Mouse (Mus musculus) gastrocnemius, postnatal 4 days (tissue): ENCODE measurements around the gene 4933407L21Rik. TPM values are rescaled to one million over a fixed set of nuclear protein-coding genes. Genes with fewer than 3 reads are reported as not detected.
"Not testable (repeated sequence)": the region's sequence is repeated elsewhere in the genome, so short reads cannot be mapped to it uniquely, and the experiment has no call there.

Experiments
- DNase-seq, 2 experiments: peaks; one replicate each; pipeline ENCODE4 v3.0.0; 2021 to 2022; ENCODE audit warnings: low spot score in 2 of 2, mixed read lengths in 2 of 2
- total RNA-seq, 2 experiments: library from RNA; stranded (reverse); gene quantifications; 2 replicates each; pipeline ENCODE4 v1.2.3; 2021

Gene 4933407L21Rik
- total RNA-seq, 2 experiments from 2014 or later: 0.39 to 0.96 TPM

DNA sequence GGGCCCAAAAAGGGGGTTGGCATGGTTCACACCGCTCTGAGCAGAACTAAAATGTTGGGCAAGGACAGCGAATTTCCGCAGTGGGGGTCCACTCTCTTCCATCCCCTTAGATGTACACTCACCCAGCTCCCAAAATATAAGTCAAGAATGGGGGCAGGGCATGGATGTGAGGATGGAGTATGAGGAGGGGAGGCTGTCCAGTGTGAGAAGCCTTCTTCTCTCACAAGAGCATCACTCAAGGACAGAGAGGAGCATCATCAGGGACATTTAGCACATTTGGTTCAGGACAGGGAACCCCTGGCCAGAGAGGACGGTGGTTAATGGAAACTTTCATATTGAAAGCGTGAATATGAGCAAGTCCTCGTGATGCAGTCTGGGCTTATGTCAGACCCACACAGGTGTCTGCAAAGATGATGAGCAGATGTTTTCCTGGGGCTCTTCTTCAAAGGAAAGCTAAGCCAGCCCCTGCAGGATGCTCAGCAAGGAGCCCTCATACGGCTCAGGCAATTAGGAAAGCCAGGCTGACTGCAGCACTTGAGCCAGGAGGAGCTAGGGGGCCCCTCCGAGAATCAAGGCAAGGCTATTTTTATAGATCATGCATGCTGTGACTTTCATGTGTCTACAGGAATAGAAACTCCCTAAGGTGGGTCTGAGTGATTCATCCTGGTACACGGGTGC lies 29.8 kb downstream of the 4933407L21Rik start:
- no peak for DNase-seq

DNA sequence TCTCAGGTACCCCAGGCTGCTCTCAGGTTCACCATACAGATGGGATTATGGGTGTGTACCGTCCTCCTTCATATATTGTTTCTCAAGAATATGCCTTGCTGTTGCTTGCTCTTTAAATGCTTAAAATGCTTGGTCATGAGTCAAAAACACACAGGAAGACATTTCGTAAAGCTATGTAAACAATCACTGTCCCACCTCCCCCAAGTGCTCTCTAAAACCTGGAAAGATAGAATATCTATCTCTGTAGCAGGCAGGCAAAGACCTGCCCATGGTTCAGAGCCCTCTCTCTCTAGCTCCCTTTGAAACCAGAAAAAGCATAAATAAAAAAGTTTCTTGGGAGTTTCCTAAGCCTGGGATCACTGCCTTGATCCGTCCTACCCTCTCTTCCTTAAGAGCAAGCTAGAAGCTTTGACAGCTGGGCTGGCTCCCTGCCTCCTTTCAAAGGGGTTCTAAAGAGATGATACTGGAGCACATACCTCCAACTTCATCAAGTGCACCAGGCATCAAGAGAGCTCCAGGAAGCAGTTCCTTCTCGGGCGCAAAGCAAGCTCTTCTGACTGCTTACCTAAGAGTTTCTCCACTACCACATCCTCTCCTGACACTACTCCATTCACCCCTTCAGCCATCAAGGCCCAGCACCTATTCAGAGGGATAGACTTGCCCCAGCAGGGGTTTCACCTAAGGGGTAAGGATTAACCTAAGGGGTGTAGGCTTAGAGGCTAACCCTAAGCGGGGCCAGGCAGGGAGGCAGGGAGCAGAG lies 31.0 kb downstream of the 4933407L21Rik start:
- no peak for DNase-seq

DNA sequence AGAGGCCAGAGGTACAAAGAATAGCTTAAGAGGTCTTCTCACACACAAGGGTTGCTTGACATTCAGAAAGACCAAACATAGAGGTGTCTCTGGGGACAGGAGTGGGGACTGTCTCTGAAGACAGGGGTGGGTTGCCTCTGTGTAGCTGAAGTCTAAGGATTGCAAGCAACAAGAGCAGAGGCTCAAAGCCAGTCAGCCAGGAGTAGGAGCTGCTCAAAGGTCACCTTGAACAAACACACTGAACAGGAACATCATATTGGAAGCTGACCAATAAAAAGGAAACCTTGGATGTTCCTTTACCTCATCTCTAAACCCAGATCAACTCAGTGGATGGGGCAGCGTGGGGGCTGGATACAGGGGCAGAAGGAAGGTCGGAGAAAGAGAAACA lies 31.6 kb downstream of the 4933407L21Rik start:
- no peak for DNase-seq

DNA sequence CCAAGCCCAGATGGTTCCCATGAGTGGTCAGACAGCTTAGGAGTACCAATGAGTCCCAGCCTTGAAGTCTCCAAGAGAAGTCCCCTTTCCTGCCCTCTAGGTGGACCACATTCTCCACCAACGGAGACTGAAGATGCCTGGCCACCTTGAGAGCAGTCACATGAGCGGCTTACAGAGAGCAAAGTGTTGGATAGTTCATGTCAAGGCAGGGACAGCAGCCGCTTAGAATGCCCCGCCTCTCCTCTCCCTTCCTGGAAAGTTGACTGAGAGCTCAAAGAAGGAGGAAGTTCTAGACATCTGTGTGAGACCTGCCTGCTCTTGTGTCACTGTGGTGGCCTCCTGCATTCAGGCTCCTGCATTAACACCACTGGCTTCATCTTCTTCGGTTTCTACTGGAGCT lies 32.6 kb downstream of the 4933407L21Rik start, which contains the start of gene Gpr55:
Gene Gpr55, minus strand, starts transcription at position 135 of the 400 bp plus-strand sequence.
- no peak for DNase-seq

DNA sequence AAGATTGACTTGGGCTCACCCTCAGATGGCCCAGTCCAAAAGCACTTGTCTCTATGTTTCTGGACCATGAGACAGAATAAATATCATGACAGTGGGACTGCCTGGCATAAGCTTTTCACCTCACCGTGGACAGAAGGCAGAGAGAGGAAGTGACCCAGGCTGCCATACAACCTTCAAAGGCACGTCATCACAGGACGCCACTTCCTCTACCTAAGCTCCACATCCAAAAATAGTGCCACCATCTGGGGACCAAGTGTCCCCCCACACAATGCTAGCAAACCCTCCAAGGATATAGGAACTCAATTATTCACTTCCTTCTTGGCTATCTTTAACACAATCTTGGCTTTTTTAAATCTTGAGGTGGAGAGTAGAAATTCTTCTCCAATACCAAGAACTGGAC lies 33.8 kb downstream of the 4933407L21Rik start:
- DNase-seq: no peak

DNA sequence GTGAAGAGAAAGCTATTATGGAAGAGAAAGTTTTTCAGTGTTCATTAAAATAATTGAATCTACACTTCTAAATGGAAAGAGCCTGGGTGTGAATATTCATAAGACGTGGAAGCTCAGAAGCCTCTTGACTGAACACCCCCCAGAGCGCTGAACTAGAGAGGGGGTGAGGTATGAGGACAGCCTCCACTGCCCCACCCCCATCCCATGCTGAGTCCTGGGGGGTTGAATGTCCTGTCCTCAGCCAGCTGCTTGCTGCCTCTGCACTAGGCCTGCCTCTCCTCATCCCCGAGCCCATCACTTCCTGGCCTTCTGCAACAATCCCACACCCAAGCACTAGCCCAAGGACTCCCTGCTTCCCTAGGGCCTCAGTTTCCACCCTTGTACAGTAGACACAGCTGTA lies 37.6 kb downstream of the 4933407L21Rik start:
- no peak for DNase-seq

DNA sequence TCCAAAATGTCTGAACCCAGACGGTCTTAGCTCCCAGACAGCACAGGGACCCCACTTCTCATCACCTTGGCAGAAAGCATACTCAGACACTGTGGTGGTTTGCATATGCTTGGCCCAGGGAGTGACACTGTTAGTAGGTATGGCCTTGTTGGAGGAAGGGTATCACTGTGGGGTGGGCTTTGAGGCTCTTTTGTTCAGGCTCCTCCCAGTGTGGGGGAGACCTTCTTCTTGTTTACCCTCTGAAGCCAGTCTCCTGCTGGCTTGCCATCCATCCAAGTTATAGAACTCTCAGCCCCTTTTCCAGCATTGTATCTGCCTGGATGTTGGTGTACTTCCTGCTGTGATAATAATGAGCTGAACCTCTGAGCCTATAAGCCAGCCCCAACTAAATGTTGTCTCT lies 40.8 kb downstream of the 4933407L21Rik start:
- no peak for DNase-seq

DNA sequence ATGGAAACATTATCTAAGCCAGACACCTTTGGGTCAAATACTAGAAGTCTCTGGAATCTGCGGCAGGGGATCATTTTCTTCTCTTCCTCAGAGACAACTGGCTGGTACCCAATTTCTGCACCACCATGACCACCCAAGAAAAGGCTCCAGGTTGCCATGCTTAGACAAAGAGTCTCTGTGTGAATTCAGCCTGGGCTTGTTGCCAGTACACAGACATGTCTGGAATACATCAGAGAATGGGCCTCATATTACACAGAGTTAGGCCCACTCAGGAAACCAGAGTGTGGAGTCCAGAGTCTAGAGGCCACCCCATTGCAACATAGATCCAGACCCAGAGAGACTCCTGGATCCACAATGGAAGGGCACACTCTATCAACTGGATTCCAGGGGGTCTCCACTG lies 41.2 kb downstream of the 4933407L21Rik start:
- no peak for DNase-seq

DNA sequence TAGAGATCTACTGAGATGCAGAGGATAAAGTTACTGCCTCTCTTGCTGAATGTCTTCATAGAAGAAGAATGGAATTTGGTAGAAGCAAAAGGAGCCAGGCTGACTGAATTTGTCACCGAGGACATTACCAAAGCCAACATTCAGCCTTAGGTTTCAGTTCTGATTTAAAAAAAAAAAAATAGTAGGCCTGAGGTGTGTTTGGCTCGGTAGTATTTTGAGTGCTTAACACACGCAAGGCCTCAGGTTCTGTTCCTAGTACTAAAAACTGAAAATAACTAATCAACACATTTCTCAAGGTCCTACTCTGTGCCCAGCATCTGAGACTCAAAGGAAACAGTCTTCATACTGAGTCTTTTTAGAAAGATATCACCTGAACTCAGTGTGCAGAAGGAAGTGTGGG lies 42.8 kb downstream of the 4933407L21Rik start:
- DNase-seq: no peak

DNA sequence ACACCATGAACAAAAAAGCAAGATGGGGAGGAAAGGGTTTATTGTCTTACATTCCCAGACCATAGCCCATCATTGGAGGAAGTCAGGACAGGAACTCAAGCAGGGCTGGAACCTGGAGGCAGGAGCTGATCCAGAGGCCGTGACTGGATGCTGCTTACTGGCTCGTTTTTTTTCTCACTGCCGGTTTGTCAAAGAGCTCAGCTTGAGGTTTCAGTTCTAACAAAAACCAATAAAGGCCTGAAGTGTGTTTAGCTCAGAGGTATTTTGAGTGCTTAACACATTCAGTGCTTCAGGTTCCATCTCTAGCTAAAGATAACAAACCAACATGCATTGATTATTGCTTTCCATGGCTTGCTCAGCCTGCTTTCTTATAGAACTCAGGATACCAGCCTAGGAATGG lies 44.1 kb downstream of the 4933407L21Rik start:
- no peak for DNase-seq

DNA sequence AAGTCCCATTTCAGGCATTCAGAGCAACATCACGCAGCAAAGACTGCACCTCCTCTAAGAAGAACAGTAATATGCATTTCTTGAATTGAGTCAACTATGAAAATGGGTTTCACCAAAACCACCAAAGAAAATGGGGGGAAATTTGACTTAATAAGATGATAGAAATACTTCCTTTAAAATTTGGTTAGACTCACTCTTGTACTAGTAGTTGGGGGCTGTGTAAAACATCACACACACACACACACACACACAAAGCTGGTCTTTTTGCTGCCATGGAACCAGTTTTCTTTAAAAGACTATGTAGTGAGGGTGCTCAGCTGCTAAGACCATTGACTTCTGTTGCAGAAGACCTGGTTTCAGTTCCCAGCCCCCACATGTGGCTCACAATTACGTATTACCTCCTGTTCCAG lies 45.2 kb downstream of the 4933407L21Rik start:
- no peak for DNase-seq

DNA sequence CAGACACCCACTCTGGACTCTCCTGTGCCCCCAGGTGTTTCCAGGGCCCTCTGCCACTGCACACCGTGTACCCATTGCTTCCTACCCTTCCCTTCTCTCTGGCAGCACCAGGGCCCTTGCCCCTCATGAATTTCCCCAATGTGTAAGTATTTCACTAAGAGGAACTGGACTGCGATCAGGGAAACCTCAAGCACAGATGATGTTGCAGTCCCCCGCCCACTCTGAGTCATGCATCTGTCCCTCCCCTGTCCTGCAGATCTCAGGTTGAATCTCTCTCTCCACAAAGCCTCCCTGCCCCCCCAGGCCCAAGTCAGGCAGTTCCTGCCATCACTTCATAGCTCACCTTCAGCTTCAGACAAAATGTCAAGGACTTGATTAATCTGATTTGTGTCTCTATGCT lies 49.4 kb downstream of the 4933407L21Rik start:
- no peak for DNase-seq

DNA sequence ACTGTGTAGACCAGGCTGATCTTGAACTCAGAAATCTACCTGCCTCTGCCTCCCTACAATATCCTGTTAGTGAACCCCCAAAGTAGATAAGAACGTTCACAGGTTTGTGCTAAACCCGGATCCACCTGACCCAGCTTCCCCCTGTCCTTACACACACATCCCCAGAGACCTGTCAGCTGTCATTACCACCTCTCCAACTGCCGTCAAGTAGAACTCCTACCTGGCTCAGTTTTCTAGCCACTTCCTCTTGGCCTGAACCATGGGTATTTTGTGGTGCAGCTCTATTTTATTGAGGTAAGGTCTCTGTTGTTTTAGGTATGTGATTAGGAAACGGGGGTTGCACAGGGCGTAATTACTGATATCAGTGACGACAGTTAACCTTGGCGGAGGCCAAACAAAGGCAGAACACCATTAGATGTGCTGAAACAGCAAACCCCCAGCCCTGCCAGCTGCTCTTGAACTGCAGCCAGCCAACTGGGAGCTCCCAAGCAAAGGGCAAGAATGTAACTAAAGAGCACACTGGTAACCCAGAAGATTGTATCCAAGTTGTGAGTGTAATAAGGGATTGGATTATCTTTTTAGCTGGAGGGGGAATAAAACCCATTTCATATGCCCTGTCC lies 53.6 kb downstream of the 4933407L21Rik start:
- peak in 1 of 2 experiments; percentile 20 for DNase-seq

DNA sequence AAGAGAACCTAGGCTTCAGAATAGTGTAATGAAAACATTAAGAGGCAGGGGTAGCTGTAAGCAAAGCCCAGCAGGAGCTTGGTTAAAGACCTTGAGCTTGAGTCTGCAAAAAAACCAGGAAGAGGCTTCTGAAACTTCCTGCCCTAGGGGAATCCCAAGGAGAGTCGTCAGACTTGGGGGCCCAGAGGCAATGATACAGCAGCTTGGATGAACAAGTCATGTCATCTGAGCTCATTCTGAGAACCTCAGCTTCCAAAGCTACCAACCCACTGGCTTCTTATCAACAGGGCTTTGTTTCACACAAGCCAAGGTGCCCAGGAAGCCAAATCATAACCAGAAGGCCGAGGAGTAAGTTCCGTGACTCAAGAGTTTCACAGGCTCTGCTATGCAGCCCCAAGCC lies 57.5 kb downstream of the 4933407L21Rik start:
- no peak for DNase-seq

DNA sequence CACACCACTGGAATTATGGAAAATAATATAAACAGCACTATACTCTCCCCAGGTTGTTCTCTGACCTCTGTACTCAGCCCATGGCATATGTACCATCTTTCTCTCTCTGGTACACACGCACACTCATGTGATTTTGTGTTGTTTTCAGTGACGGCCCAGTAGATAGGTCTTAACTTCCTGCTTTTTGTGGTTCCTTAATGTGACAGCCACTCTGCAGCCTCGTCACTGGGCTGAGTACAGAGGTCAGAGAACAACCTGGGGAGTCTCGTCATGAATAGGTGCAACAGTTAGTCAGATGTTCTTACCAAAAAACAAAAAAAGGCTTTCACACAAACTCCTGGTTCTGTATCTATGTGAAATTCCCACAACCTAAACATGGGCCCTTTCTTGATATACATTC lies 60.1 kb downstream of the 4933407L21Rik start:
- no peak for DNase-seq

DNA sequence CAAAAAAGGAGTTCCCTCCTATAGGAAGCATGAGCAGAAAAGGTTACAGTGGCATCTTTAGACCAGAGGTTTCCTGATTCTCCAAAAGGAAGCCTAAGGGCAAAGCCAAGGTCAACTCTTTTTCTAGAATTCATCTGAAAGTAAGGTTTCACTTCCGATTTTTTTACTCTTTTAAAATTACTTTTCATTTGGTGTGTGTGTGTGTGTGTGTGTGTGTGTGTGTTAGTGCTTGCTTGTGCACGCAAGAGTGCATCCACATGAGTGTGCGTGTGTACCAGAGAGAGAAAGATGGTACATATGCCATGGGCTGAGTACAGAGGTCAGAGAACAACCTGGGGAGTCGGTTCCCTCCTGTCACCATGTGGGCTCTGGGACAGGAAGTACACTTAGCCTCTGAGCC lies 60.6 kb downstream of the 4933407L21Rik start:
- DNase-seq: not testable (repeated sequence)

Other genes starting within 250 kb of the 4933407L21Rik start
- 1 to 10 TPM in 1 of 2 experiments, under 1 TPM in 1; 0.98 to 1.1 TPM for gene A630001G21Rik, start 149.8 kb upstream of the 4933407L21Rik start, total RNA-seq
- gene Cab39, start 135.0 kb upstream of the 4933407L21Rik start, total RNA-seq: 10 to 100 TPM; 75.5 to 75.6 TPM
- gene Itm2c, start 34.2 kb upstream of the 4933407L21Rik start, total RNA-seq: 10 to 100 TPM; 79.6 to 80.8 TPM
- not detected for gene Gpr55, start 32.5 kb downstream of the 4933407L21Rik start, total RNA-seq
- gene Spata3, start 88.3 kb downstream of the 4933407L21Rik start, total RNA-seq: not detected
- under 1 TPM; 0.23 to 0.27 TPM for gene 2810459M11Rik, start 117.4 kb downstream of the 4933407L21Rik start, total RNA-seq
- 100 to 1,000 TPM; 120 to 139 TPM for gene Psmd1, start 135.9 kb downstream of the 4933407L21Rik start, total RNA-seq
- 1 to 10 TPM; 1.2 TPM for gene Htr2b, start 183.5 kb downstream of the 4933407L21Rik start, total RNA-seq
- gene Gm21972, start 205.2 kb downstream of the 4933407L21Rik start, total RNA-seq: 1 to 10 TPM in 1 of 2 experiments, not detected in 1; 1.3 TPM
- 1 to 10 TPM; 5.4 to 9.1 TPM for gene Armc9, start 226.3 kb downstream of the 4933407L21Rik start, total RNA-seq